Mouse (Mus musculus) cerebellum, adult 2 months (tissue): ENCODE measurements at regions not wholly inside any gene's neighbourhood (a gene's known extent, or its start where the extent isn't known, plus 50 kb on each side); places are given as distances from the start of the nearest gene placed in this dataset.
"Not testable (repeated sequence)": the region's sequence is repeated elsewhere in the genome, so short reads cannot be mapped to it uniquely, and the experiment has no call there.

ENCODE experiments used
- DNase-seq, 2 experiments: peaks; one replicate each; pipeline ENCODE4 v3.0.0; 2021
- H3K27ac ChIP-seq: fragments of 200-500 bp; 2 replicates; pipeline ENCODE4 v1.5.1; 2012; ENCODE audit warnings: low read length, control low read depth, inconsistent platforms; ENCODE audit not compliant: insufficient read depth
- H3K27me3 ChIP-seq: fragments of 200-500 bp; 2 replicates; pipeline ENCODE4 v1.6.1; 2012; ENCODE audit warnings: inconsistent platforms, mild to moderate bottlenecking, low read length, moderate library complexity; ENCODE audit not compliant: control insufficient read depth, insufficient read depth
- H3K4me1 ChIP-seq: fragments of 200-500 bp; 2 replicates; pipeline ENCODE4 v1.6.1; 2011; ENCODE audit warnings: low read length; ENCODE audit not compliant: control insufficient read depth, insufficient read depth
- H3K4me3 ChIP-seq: fragments of 200-500 bp; replicated peaks from 2 replicates; pipeline ENCODE3; 2011; ENCODE audit warnings: mild to moderate bottlenecking, low read depth, low read length, control low read depth; ENCODE audit not compliant: insufficient read depth
- CTCF ChIP-seq: fragments of 200-500 bp; IDR thresholded peaks from 2 replicates; pipeline ENCODE4 v1.5.1; 2011; ENCODE audit warnings: low read depth, mild to moderate bottlenecking, control low read depth, low read length, moderate library complexity, borderline replicate concordance; ENCODE audit not compliant: insufficient read depth
- POLR2A ChIP-seq: fragments of 200-500 bp; IDR thresholded peaks from 2 replicates; pipeline ENCODE4 v1.6.1; 2011; ENCODE audit warnings: low read length, control low read depth, borderline replicate concordance; ENCODE audit not compliant: insufficient read depth
- WGBS: fragments of 180-500 bp; shearing (Covaris S2); methylation state at CpG from one replicate; pipeline ENCODE4 v1.1.7; 2018; 5-methylcytosine and 5-hydroxymethylcytosine counted together

DNA sequence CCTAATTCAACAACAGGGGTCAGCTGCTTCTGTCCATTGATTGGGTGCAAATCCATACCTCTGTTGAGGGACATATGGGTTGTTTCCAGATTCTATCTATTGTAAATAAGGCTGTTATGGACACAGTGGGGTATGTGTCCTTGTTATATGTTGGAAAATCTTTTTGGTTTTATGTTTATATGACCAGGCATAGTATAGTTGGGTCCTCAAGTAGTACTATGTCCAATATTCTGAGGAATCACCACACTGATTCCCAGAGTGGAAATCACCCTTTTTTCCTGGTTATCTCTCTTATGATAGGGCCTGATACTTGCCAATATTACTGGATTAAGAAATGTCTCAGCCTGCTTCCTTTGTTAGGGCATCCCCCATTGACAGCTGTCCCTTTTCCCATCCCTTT, 1471.0 kb downstream of the Kcnt2 start:
- Histone ChIP-seq H3K27ac (no peak overlapping the region), H3K4me1 (no peaks in the 10 kb centered on the region), H3K4me3 (no peak overlapping the region), H3K27me3 (no peaks in the 10 kb centered on the region)
- TF ChIP-seq POLR2A (no peak), CTCF (no peak)
- DNase-seq, result no peak

DNA sequence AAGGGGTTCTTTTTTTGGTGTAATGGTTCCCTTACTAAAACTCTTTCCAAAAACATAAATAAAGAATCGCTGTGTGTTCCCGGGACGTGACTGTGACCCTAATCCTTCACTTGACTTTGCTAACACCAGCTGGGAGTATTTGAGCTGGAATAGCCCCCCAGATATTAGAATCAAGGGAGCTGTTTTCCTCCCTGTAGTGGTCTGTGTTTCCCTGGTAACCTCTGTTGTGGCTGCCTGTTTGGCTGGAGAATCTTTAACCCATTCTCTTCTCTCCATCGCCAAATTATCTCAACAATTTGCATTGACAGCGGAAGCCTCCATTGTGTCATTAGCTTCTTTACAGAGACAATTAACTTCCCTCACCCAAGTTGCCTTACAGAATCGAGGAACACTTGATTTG, 1471.6 kb downstream of the Kcnt2 start:
- TF ChIP-seq POLR2A, result no peak
- TF ChIP-seq CTCF, result no peak
- H3K4me3 ChIP-seq, result no peak overlapping the region
- no peak overlapping the region for H3K27ac ChIP-seq
- DNase-seq, result no peak
- no peaks in the 10 kb centered on the region for H3K27me3 ChIP-seq
- no peaks in the 10 kb centered on the region for H3K4me1 ChIP-seq
- 7% methylated on average over 6 of the region's 6 CpGs for WGBS

- H3K27me3 ChIP-seq, result no peaks in the 10 kb centered on the region
- TF ChIP-seq POLR2A (no peak), CTCF (no peak)
- H3K4me3 ChIP-seq, result no peak overlapping the region
- DNase-seq, result no peak
- no peak overlapping the region for H3K27ac ChIP-seq
- H3K4me1 ChIP-seq, result no peaks in the 10 kb centered on the region
These were observed 1495.3 kb downstream of the Kcnt2 start for GRCm38 (mm10) chr1:141741299-141741698.

GRCm38 (mm10) chr1:141776059-141776458, 1530.1 kb downstream of the Kcnt2 start:
- Histone ChIP-seq H3K27ac (no peak overlapping the region), H3K27me3 (no peaks in the 10 kb centered on the region), H3K4me1 (no peaks in the 10 kb centered on the region), H3K4me3 (no peak overlapping the region)
- DNase-seq, result no peak
- TF ChIP-seq CTCF (no peak), POLR2A (no peak)
- 2% methylated on average over 1 of the region's 1 CpGs for WGBS

- H3K27me3 ChIP-seq, result no peaks in the 10 kb centered on the region
- TF ChIP-seq POLR2A, result no peak
- no peak for TF ChIP-seq CTCF
- no peak for DNase-seq
- H3K4me1 ChIP-seq, result no peaks in the 10 kb centered on the region
- H3K4me3 ChIP-seq, result no peak overlapping the region
- no peak overlapping the region for H3K27ac ChIP-seq
- 53% methylated on average over 1 of the region's 1 CpGs for WGBS
These were observed 1537.4 kb downstream of the Kcnt2 start for GRCm38 (mm10) chr1:141783367-141783766.

DNA sequence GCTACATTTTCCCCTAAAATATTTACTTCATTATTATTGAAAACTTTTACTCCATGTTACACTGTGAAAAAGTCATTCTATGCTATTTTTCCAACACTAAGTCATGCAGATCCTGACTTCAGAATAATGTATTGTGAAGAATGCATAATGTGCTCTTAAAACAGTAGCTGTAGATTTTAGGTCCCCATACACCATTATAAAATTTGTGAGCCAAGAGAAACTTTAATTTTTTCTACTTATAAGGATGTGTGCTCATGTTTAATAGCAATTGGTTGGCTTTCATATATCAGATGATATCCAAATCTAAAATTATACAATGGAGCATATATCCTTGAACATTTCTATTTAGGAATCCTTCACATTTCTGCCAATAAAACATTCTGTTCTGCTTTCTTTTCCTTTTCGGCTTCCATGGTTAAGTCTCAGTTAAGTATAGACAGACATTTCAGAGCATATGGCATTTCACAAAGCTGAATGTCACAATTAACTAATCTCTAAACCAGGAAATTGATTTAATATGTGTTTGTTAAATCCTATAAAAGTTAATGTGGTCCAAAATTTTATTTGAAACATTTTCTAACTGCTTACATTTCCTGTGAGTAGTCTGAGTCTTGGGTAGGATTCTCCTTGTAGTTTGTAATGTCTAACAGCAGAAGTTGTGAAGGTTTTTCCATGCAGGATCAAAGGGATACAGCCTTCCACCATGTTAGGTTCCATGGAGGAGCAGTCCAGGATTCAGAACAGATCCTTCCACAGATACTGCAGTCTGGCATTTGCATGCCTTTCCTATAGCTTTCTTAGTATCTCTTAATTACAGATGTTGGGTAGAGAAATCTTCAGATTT, 1567.6 kb downstream of the Kcnt2 start:
- no peak for DNase-seq
- WGBS, result 80% methylated on average over 1 of the region's 1 CpGs
- H3K27ac ChIP-seq, result no peak overlapping the region

DNA sequence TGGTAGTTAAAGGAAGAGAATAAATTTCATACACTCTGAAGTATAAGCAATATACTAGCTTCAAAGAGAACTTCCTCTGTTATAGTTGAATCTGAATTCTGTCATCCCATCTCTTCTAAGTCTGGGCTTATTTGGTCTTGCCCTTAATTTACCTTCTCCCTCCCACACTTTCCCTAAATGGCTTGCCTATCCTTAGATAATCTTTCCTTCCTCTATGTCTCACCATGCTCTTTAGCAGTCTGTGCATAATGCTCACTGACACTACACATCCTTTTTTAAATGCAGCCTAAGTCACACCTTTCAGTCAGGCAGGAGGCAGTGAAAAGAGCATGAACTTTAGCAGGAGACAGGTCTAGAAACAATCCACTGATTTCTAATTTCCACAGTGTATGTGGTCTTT, 1585.5 kb downstream of the Kcnt2 start:
- DNase-seq, result no peak
- no peak overlapping the region for H3K27ac ChIP-seq
- H3K4me3 ChIP-seq, result no peak overlapping the region
- no peaks in the 10 kb centered on the region for H3K27me3 ChIP-seq
- H3K4me1 ChIP-seq, result no peaks in the 10 kb centered on the region
- no peak for TF ChIP-seq CTCF
- TF ChIP-seq POLR2A, result no peak

More for the DNA sequence above, 1567.6 kb downstream of the Kcnt2 start:
- no peaks in the 10 kb centered on the region for H3K27me3 ChIP-seq
- TF ChIP-seq CTCF, result no peak
- TF ChIP-seq POLR2A, result no peak
- H3K4me1 ChIP-seq, result no peaks in the 10 kb centered on the region
- no peak overlapping the region for H3K4me3 ChIP-seq

GRCm38 (mm10) chr1:141842547-141842946, 1596.6 kb downstream of the Kcnt2 start:
- WGBS, result 96% methylated on average over 2 of the region's 2 CpGs
- no peaks in the 10 kb centered on the region for H3K27me3 ChIP-seq
- no peak for DNase-seq

DNA sequence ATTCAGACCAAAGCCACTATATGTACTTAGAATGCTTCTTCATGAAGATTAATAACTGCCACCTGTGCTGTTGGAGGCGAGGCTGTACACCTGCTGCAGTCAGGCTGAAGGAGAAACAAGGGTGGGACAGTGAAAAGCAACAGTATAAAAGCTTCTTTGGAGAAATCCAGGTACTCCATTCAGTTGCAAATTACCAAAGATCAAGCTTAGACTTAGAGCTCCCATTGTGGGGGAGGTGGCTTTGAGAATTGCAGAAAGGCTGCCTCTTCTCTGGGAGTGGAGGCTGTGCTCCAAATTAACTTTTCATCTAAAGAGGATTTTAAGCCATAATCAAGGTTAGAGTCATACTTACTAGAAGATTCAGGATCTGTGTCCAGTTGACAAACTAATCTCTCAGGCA, 1607.9 kb downstream of the Kcnt2 start:
- 62% methylated on average over 1 of the region's 1 CpGs for WGBS
- DNase-seq, H3K4me3 ChIP-seq, H3K4me1 ChIP-seq, H3K27me3 ChIP-seq, H3K27ac ChIP-seq: not testable (repeated sequence)

More at GRCm38 (mm10) chr1:141842547-141842946, 1596.6 kb downstream of the Kcnt2 start:
- TF ChIP-seq POLR2A (no peak), CTCF (no peak)
- Histone ChIP-seq H3K4me3 (no peak overlapping the region), H3K27ac (no peak overlapping the region), H3K4me1 (no peaks in the 10 kb centered on the region)
